Mouse (Mus musculus) hindbrain, postnatal 0 days (tissue): Measurements from ENCODE around the gene Nexn. TPM values are rescaled to one million over a fixed set of nuclear protein-coding genes. Genes with fewer than 3 reads are reported as not detected.
"Not testable (repeated sequence)": the region's sequence is repeated elsewhere in the genome, so short reads cannot be mapped to it uniquely, and the experiment has no call there.

ENCODE experiments used
- ATAC-seq: fragments of 200-750 bp; cut with Nextera tagmentation; 2 replicates; pipeline ENCODE4 v1.8.0; 2017; ENCODE audit warnings: mild to moderate bottlenecking, moderate TSS enrichment, moderate library complexity
- DNase-seq: peaks from one replicate; pipeline ENCODE4 v3.0.0-alpha.2; 2015; ENCODE audit warnings: low spot score
- H3K27ac ChIP-seq: fragments of 300-500 bp; sonication (generic); 2 replicates; pipeline ENCODE4 v1.5.1; 2014; ENCODE audit warnings: mild to moderate bottlenecking
- H3K27me3 ChIP-seq: fragments of 300-500 bp; sonication (generic); 2 replicates; pipeline ENCODE4 v1.6.1; 2014; ENCODE audit warnings: low read length, mixed read lengths; ENCODE audit not compliant: insufficient read depth
- H3K36me3 ChIP-seq: fragments of 300-500 bp; sonication (generic); 2 replicates; pipeline ENCODE4 v1.6.1; 2014; ENCODE audit warnings: low read length, mixed read lengths; ENCODE audit not compliant: insufficient read depth
- H3K4me1 ChIP-seq: fragments of 300-500 bp; sonication (generic); 2 replicates; pipeline ENCODE4 v1.6.1; 2014; ENCODE audit warnings: antibody characterized with exemption, low read length, mixed read lengths; ENCODE audit not compliant: insufficient read depth
- H3K4me2 ChIP-seq: fragments of 300-500 bp; sonication (generic); 2 replicates; pipeline ENCODE4 v1.6.1; 2014; ENCODE audit warnings: low read depth, mild to moderate bottlenecking, low read length, moderate library complexity, mixed read lengths
- H3K4me3 ChIP-seq: fragments of 300-500 bp; sonication (generic); 2 replicates; pipeline ENCODE4 v1.5.1; 2014; ENCODE audit warnings: low read length
- H3K9ac ChIP-seq: fragments of 300-500 bp; sonication (generic); replicated peaks from 2 replicates; pipeline ENCODE4 v1.6.1; 2014; ENCODE audit warnings: mild to moderate bottlenecking, low read length, moderate library complexity, mixed read lengths
- H3K9me3 ChIP-seq: fragments of 300-500 bp; sonication (generic); 2 replicates; pipeline ENCODE4 v1.6.1; 2016; ENCODE audit warnings: low read length, mixed read lengths
- CTCF ChIP-seq: IDR thresholded peaks from 2 replicates; pipeline ENCODE4 v1.5.1; 2016; ENCODE audit warnings: antibody characterized with exemption, control low read depth, low read depth
- WGBS: fragments of 180-500 bp; shearing (Covaris S2); extraction: QIAGEN DNeasy Blood & Tissue Kit; methylation state at CpG from one replicate; pipeline ENCODE4 v1.1.7; 2014; 5-methylcytosine and 5-hydroxymethylcytosine counted together
- polyA plus RNA-seq: library from polyadenylated mRNA; unstranded; fragments of >200 nt; fragmentation: Nextera tagmentation; extraction: Ambion mirVana; gene quantifications from 2 replicates; pipeline ENCODE4 v1.2.1, GENCODE M21; 2015
- total RNA-seq: library from RNA; depleted of rRNA; stranded (reverse); fragments of >200 nt; gene quantifications from 2 replicates; pipeline ENCODE4 v1.2.3, GENCODE M21; 2014

Gene Nexn
- total and polyA plus RNA-seq, 2 experiments from 2014 or later: 0.37 to 2.5 TPM

DNA sequence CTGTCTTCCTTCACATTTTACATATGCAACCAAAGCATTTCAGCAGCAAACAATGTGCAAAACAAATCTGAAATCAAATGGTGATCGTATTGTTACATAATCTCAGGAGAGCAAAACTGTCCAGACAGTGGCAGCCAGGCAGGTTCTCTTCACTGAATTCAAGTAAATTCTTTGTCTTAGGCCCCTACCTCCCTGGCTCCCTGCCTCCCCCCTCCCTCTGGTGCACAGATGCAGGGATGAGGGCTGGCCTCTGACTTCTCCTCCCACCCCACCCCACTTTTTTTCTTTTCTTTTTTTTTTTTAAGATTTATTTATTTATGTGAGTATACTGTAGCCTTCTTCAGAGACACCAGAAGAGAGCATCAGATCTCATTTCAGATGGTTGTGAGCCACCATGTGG lies 5.8 kb downstream of the Nexn start:
- Histone ChIP-seq H3K4me2 (no peak overlapping the region), H3K4me3 (no peak overlapping the region), H3K36me3 (no peaks in the 10 kb centered on the region), H3K9ac (no peak overlapping the region), H3K9me3 (no peaks in the 10 kb centered on the region), H3K27ac (no peak overlapping the region), H3K4me1 (no peaks in the 10 kb centered on the region), H3K27me3 (no peaks in the 10 kb centered on the region)
- ATAC-seq: no peak
- no peak for TF ChIP-seq CTCF
- DNase-seq: no peak
- WGBS: 87% methylated on average over 1 of the region's 1 CpGs

- not testable (repeated sequence) for H3K4me3 ChIP-seq, H3K4me1 ChIP-seq, H3K9ac ChIP-seq, H3K36me3 ChIP-seq, H3K27ac ChIP-seq, H3K27me3 ChIP-seq, H3K4me2 ChIP-seq, H3K9me3 ChIP-seq
- TF ChIP-seq CTCF: peak; percentile 81
- WGBS: 37% methylated on average over 7 of the region's 9 CpGs
- peak; percentile 82 for DNase-seq
- peak; percentile 62 for ATAC-seq
Measured at GRCm38 (mm10) chr3:152259409-152259808, 6.7 kb downstream of the Nexn start.

DNA sequence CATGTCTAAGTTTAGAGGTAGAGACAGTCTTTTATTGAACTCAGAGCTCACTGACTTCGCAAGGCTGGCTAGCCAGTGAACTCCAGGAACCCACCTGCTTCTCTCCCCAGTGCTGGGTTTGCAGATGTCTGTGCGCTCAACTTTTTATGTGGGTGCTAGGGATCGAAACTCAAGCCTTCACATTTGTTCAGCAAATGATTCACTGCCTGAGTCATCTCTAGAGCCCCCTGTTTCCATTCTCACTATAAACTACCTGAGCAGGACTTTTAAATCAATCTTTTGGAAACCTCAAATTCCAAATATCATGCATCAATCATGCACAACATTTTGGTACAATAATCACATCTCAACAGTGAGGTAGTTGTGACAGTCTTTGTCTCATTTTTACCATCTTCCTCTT lies 8.6 kb downstream of the Nexn start:
- 86% methylated on average over 3 of the region's 3 CpGs for WGBS
- Histone ChIP-seq H3K4me3 (no peak overlapping the region), H3K4me1 (no peaks in the 10 kb centered on the region), H3K4me2 (no peak overlapping the region), H3K9ac (no peak overlapping the region), H3K27ac (no peak overlapping the region), H3K36me3 (no peaks in the 10 kb centered on the region), H3K27me3 (no peaks in the 10 kb centered on the region), H3K9me3 (no peaks in the 10 kb centered on the region)
- no peak for TF ChIP-seq CTCF
- DNase-seq (no peak), ATAC-seq (no peak)

GRCm38 (mm10) chr3:152250487-152250886 lies 15.7 kb downstream of the Nexn start:
- ATAC-seq (no peak), DNase-seq (no peak)
- no peak overlapping the region for H3K4me2 ChIP-seq
- H3K36me3 ChIP-seq: no peaks in the 10 kb centered on the region
- H3K4me1 ChIP-seq: no peaks in the 10 kb centered on the region
- H3K9ac ChIP-seq: no peak overlapping the region
- H3K27ac ChIP-seq: no peak overlapping the region
- 98% methylated on average over 1 of the region's 1 CpGs for WGBS
- H3K4me3 ChIP-seq: no peak overlapping the region
- no peak for TF ChIP-seq CTCF
- H3K27me3 ChIP-seq: no peaks in the 10 kb centered on the region
- H3K9me3 ChIP-seq: no peaks in the 10 kb centered on the region

GRCm38 (mm10) chr3:152247708-152248107 lies 18.4 kb downstream of the Nexn start:
- no peaks in the 10 kb centered on the region for H3K4me1 ChIP-seq
- ATAC-seq: no peak
- H3K4me3 ChIP-seq: no peak overlapping the region

GRCm38 (mm10) chr3:152245273-152245910 lies 20.8 kb downstream of the Nexn start:
- DNase-seq: no peak
- WGBS: 70% methylated on average over 5 of the region's 5 CpGs
- Histone ChIP-seq H3K4me1 (no peaks in the 10 kb centered on the region), H3K4me2 (no peak overlapping the region), H3K9me3 (no peaks in the 10 kb centered on the region), H3K9ac (no peak overlapping the region), H3K36me3 (no peaks in the 10 kb centered on the region), H3K4me3 (no peak overlapping the region), H3K27ac (no peak overlapping the region), H3K27me3 (no peaks in the 10 kb centered on the region)
- no peak for ATAC-seq
- TF ChIP-seq CTCF: no peak; the same call in 1 of the 2 replicates

More at GRCm38 (mm10) chr3:152247708-152248107, 18.4 kb downstream of the Nexn start:
- WGBS: 91% methylated on average over 12 of the region's 12 CpGs
- no peaks in the 10 kb centered on the region for H3K36me3 ChIP-seq
- H3K4me2 ChIP-seq: no peak overlapping the region
- TF ChIP-seq CTCF: no peak
- H3K27me3 ChIP-seq: no peaks in the 10 kb centered on the region
- H3K9ac ChIP-seq: no peak overlapping the region
- no peaks in the 10 kb centered on the region for H3K9me3 ChIP-seq
- no peak for DNase-seq
- no peak overlapping the region for H3K27ac ChIP-seq

- Histone ChIP-seq H3K9me3 (no peaks in the 10 kb centered on the region), H3K9ac (no peak overlapping the region), H3K4me3 (no peak overlapping the region), H3K27me3 (no peaks in the 10 kb centered on the region), H3K36me3 (peaks cover 4% of the 10 kb centered on the region; the same call in 1 of the 2 replicates), H3K27ac (no peak overlapping the region), H3K4me1 (no peaks in the 10 kb centered on the region), H3K4me2 (no peak overlapping the region)
- DNase-seq (no peak), ATAC-seq (no peak)
- WGBS: 75% methylated on average over 4 of the region's 4 CpGs
- TF ChIP-seq CTCF: no peak
Measured at GRCm38 (mm10) chr3:152243304-152243703, 22.8 kb downstream of the Nexn start.
